Mouse (Mus musculus) CD4-positive, CD25-positive, alpha-beta regulatory T cell (primary cell): ENCODE results near the gene H2-Eb1. TPM values are rescaled to one million over a fixed set of nuclear protein-coding genes. Genes with fewer than 3 reads are reported as not detected.

ENCODE experiments used
- polyA plus RNA-seq: library from polyadenylated mRNA; unstranded; fragments of 100-300 nt; shearing (Covaris generic); gene quantifications from one replicate; pipeline ENCODE4 v1.2.1, GENCODE M21; 2017

The H2-Eb1 gene
- polyA plus RNA-seq: 13.4 TPM

GRCm38 (mm10) chr17:34305380-34306030, at the start of gene H2-Eb1:
Gene H2-Eb1, plus strand, starts transcription at chr17:34305867.

DNA sequence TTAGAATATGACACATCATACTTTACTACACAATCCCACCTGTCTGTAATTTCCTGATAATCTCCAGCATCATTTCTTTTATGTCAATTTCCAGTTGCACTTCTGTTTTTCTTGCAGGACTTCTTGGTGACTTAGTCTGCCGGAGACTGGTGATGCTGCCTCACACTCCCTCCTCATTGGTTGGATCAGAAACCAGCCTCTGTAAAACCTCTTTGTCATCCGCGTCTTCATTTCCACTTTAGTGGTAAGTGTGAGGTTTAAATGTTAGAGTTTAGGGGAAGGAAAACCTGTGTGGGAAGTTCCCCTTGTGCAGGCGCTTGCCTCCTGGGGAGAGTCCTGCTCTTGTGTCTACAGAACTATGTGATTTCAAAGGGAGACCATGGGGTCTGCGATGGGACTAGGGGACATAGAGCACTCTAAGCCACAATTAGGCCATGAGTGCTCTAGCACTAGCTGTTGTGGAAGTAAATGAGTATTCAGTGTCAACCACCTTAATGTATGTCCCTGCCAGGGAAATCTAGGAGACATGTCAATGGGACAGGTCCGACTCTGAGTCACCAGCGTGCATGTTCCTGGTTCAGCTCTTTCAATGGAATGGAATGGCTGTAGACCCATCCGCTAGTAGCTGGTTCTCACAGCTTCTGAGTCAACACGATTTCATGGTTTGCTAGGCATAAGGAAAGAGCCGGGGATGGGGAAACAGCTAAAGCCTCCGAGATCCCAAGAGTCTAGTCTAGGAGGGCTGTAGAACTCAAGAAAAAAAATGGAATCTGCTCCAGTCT, 47.9 kb upstream of the H2-Eb1 start, which contains the start of gene H2-Ab1:
H2-Ab1 (plus strand) TSS at position 96 of the 782 bp plus-strand sequence.

DNA sequence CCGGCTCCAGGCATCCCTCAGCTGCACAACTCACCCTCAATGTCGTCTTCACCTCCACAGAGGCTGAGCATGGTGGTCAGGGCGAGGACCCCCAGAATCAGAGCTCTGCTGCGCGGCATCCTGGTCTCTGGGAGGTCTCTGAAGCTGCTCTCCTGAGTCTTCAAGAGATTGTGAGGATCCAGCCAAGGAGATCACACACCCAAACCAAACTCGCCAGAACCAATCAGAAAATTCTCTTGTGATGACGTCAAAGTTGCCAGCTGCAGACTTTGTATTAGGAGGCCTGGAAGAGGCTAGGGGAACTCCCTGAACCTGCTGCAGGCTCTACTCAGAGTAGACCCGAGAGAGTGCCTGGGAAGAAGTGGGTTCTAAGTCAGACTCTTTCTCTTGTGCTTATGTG, 18.0 kb upstream of the H2-Eb1 start, which contains the start of gene H2-Aa:
H2-Aa (minus strand) TSS at position 176 of the 400 bp plus-strand sequence.

GRCm38 (mm10) chr17:34325436-34325835, 19.8 kb downstream of the H2-Eb1 start, which contains the start of gene H2-Eb2:
Gene H2-Eb2, plus strand, starts transcription at chr17:34325665.

DNA sequence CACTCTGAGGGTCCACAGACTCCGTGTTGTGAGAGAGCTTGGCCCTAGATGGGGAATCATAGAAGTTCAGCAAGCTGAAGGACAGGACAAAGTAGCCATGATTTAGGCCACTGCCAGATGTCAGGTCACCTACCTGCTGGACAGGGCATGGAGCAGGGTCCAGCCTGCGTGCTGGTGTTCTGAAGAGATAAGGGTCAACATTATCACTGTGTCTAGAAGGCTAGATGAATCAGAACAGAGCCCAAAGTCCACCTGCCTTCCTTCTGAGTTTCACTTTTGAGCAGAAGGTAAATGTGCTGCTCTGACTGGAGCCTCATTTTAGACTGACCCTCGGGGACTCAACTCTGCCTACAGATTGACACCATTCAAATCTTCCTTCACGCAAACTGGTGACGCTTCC, 48.9 kb downstream of the H2-Eb1 start, which contains the start of gene Btnl2:
Btnl2 (plus strand) TSS at position 284 of the 400 bp plus-strand sequence.

Other genes starting within 250 kb of the H2-Eb1 start
- gene H2-Oa, start 213.5 kb upstream of the H2-Eb1 start, polyA plus RNA-seq: 27.0 TPM
- gene H2-DMa, start 186.3 kb upstream of the H2-Eb1 start, polyA plus RNA-seq: 96.3 TPM
- gene Brd2, start 183.2 kb upstream of the H2-Eb1 start, polyA plus RNA-seq: 212 TPM
- 4.9 TPM for gene H2-DMb2, start 162.6 kb upstream of the H2-Eb1 start, polyA plus RNA-seq
- 2.7 TPM for gene H2-DMb1, start 152.8 kb upstream of the H2-Eb1 start, polyA plus RNA-seq
- 402 TPM for gene Tap1, start 118.3 kb upstream of the H2-Eb1 start, polyA plus RNA-seq
- gene Psmb9, start 118.1 kb upstream of the H2-Eb1 start, polyA plus RNA-seq: 470 TPM
- 1,148 TPM for gene Psmb8, start 108.1 kb upstream of the H2-Eb1 start, polyA plus RNA-seq
- gene Tap2, start 102.3 kb upstream of the H2-Eb1 start, polyA plus RNA-seq: 323 TPM
- 97.5 TPM for gene H2-Ob, start 67.0 kb upstream of the H2-Eb1 start, polyA plus RNA-seq
- gene H2-Ab1, start 48.2 kb upstream of the H2-Eb1 start, polyA plus RNA-seq: 25.3 TPM
- gene H2-Aa, start 18.0 kb upstream of the H2-Eb1 start, polyA plus RNA-seq: 18.1 TPM
- 0.10 TPM for gene H2-Eb2, start 19.8 kb downstream of the H2-Eb1 start, polyA plus RNA-seq
- gene Btnl2, start 49.0 kb downstream of the H2-Eb1 start, polyA plus RNA-seq: 0.43 TPM
- not detected for gene Btnl1, start 71.3 kb downstream of the H2-Eb1 start, polyA plus RNA-seq
- gene BC051142, start 93.0 kb downstream of the H2-Eb1 start, polyA plus RNA-seq: 0.54 TPM
- not detected for gene Btnl4, start 171.5 kb downstream of the H2-Eb1 start, polyA plus RNA-seq
- not detected for gene Btnl6, start 211.5 kb downstream of the H2-Eb1 start, polyA plus RNA-seq